Mouse (Mus musculus): ENCODE measurements around the gene Arrb1.
"Not testable (repeated sequence)": the region's sequence is repeated elsewhere in the genome, so short reads cannot be mapped to it uniquely, and the experiment has no call there.

- TF ChIP-seq CTCF (IDR thresholded peaks at IDR 0.05; ENCODE audit: insufficient read depth, low read length); POLR2A (IDR thresholded peaks at IDR 0.05; ENCODE audit: borderline replicate concordance, extremely low read depth, low read depth, low read length): not testable (repeated sequence)
These were observed 27.1 kb upstream of the Arrb1 start for GRCm38 (mm10) chr7:99508187-99508586.
